Mouse (Mus musculus): ENCODE data around the gene B3gnt4.

GRCm38 (mm10) chr5:123508921-123509320 lies 1.3 kb upstream of the B3gnt4 start:
- TF ChIP-seq CTCF (IDR thresholded peaks at IDR 0.05; ENCODE audit: control insufficient read depth, insufficient read depth, insufficient replicate concordance, low read depth, low read length) (no peak), POLR2A (IDR thresholded peaks at IDR 0.05; ENCODE audit: control insufficient read depth, low read depth, low read length) (no peak)

All from testis, adult 2 months (tissue).